Mouse (Mus musculus): ENCODE measurements around the gene Zfhx3. TPM values are rescaled to one million over a fixed set of nuclear protein-coding genes. Genes with fewer than 3 reads are reported as not detected.

Gene Zfhx3
- polyA plus RNA-seq, 1 experiment from 2014 or later = 1.2 TPM

DNA sequence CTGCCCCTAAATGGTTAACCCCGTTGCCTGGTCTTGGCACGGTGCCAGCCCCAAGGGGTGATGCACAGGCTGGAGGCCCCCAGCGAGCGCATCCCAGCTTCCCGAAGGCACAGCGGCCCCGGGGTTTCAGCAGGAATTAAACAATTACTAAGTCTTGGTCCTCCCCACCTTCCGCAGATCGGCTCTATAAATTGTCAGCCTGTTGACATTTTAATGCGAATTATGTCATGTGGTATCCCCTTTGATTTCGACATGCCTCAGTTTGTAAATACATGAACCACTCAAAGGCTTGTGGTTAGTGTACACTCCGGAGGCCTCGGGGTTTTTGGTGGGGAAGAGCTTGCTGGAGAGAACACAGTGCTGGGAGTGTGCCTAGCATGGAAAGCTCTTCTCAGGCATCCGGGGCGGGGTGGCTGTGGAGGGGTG lies 880.4 kb downstream of the Zfhx3 start:
- no peaks in the 10 kb centered on the region for H3K27me3 ChIP-seq (ENCODE audit: control insufficient read depth, insufficient read depth, low read depth, low read length)
- no peak overlapping the region for H3K9ac ChIP-seq (ENCODE audit: low read depth, low read length)
- H3K4me2 ChIP-seq (ENCODE audit: low read depth, low read length) = peak overlapping the region; percentile 17; the same call in 1 of the 2 replicates
- WGBS (ENCODE audit: insufficient replicate concordance) = 35% methylated on average over 15 of the region's 15 CpGs
- peaks cover 20% of the 10 kb centered on the region for H3K4me1 ChIP-seq (ENCODE audit: control insufficient read depth, low read depth, low read length)
- no peaks in the 10 kb centered on the region for H3K36me3 ChIP-seq (ENCODE audit: control insufficient read depth, insufficient read depth)
- no peak overlapping the region for H3K4me3 ChIP-seq (ENCODE audit: low read depth, low read length)
- H3K27ac ChIP-seq (ENCODE audit: low read length) = no peak overlapping the region
- H3K9me3 ChIP-seq (replicated peaks; ENCODE audit: control insufficient read depth, low read length) = no peaks in the 10 kb centered on the region
- peak; percentile 42 for ATAC-seq (ENCODE audit: low read depth)

DNA sequence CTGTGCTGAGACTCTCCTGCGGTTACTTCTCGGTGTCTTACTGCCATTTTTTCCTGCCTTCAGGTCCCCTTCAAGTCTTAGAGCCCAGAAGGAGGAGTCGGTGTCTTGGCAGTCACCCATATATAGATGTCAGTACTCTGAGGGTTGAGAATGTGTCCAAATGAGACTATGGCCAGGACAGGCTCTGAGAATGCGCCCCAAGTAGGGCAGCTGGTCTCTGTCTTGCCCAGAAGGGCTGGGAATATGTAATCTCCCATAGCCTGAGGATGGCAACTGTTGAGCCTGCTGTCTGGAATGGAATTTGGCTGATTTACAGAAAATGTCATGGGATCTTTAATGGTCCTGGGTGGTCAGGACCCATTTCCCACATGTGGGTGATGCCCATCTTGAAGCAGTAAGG lies 881.6 kb downstream of the Zfhx3 start:
- Histone ChIP-seq H3K4me1 (ENCODE audit: control insufficient read depth, low read depth, low read length) (peaks cover 20% of the 10 kb centered on the region), H3K4me2 (ENCODE audit: low read depth, low read length) (no peak overlapping the region), H3K9ac (ENCODE audit: low read depth, low read length) (no peak overlapping the region), H3K27ac (ENCODE audit: low read length) (no peak overlapping the region), H3K36me3 (ENCODE audit: control insufficient read depth, insufficient read depth) (no peaks in the 10 kb centered on the region), H3K9me3 (replicated peaks; ENCODE audit: control insufficient read depth, low read length) (no peaks in the 10 kb centered on the region), H3K4me3 (ENCODE audit: low read depth, low read length) (no peak overlapping the region), H3K27me3 (ENCODE audit: control insufficient read depth, insufficient read depth, low read depth, low read length) (no peaks in the 10 kb centered on the region)
- no peak for ATAC-seq (ENCODE audit: low read depth)
- WGBS (ENCODE audit: insufficient replicate concordance) = 74% methylated on average over 4 of the region's 4 CpGs

DNA sequence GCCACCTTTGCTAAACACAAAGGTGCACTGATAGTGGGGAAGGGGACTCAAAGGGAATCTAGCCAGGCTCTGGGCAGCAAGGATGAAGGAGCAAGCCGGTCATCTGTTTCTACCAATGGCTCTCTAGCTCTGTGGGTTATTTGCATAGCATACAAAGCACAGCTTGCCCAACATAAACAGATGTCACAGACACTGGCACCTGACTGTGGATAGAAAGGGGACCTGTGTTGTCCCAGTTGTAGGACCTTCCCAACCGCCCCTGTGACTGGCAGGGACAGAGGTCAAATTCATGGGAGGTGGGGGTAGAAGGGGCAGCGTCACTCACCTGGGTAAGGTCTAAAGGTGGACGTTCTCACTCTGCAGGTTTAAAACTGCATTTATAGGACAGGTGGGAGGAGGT lies 884.0 kb downstream of the Zfhx3 start:
- Histone ChIP-seq H3K27me3 (ENCODE audit: control insufficient read depth, insufficient read depth, low read depth, low read length) (no peaks in the 10 kb centered on the region), H3K9ac (ENCODE audit: low read depth, low read length) (no peak overlapping the region), H3K4me1 (ENCODE audit: control insufficient read depth, low read depth, low read length) (peaks cover 6% of the 10 kb centered on the region), H3K27ac (ENCODE audit: low read length) (no peak overlapping the region), H3K4me2 (ENCODE audit: low read depth, low read length) (no peak overlapping the region), H3K9me3 (replicated peaks; ENCODE audit: control insufficient read depth, low read length) (no peaks in the 10 kb centered on the region), H3K36me3 (ENCODE audit: control insufficient read depth, insufficient read depth) (no peaks in the 10 kb centered on the region), H3K4me3 (ENCODE audit: low read depth, low read length) (no peak overlapping the region)
- ATAC-seq (ENCODE audit: low read depth) = peak; percentile 40; the same call in 1 of the 2 replicates
- WGBS (ENCODE audit: insufficient replicate concordance) = 63% methylated on average over 4 of the region's 4 CpGs

DNA sequence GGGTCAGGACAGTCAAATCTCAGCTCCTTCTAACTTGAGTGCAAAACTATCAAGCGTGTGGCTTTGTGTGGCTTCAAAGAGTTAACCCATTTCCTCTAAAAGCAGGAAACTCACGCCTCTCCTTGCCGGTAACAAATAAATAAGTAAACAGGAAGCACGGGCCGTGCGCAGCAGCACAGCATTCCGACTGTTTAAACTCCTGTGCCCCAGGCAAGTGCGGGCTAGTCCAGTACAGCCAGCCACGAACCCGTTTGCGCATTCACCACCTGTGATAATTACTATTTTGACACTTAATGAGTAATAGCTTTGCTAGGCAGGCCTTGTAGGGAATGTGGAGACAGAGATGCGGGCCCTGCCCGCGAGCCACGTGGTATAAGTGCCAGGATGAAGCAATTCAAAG lies 885.0 kb downstream of the Zfhx3 start:
- Histone ChIP-seq H3K9me3 (replicated peaks; ENCODE audit: control insufficient read depth, low read length) (no peaks in the 10 kb centered on the region), H3K36me3 (ENCODE audit: control insufficient read depth, insufficient read depth) (no peaks in the 10 kb centered on the region), H3K4me3 (ENCODE audit: low read depth, low read length) (no peak overlapping the region), H3K9ac (ENCODE audit: low read depth, low read length) (no peak overlapping the region), H3K4me1 (ENCODE audit: control insufficient read depth, low read depth, low read length) (peaks cover 4% of the 10 kb centered on the region), H3K27me3 (ENCODE audit: control insufficient read depth, insufficient read depth, low read depth, low read length) (no peaks in the 10 kb centered on the region), H3K4me2 (ENCODE audit: low read depth, low read length) (no peak overlapping the region), H3K27ac (ENCODE audit: low read length) (no peak overlapping the region)
- WGBS (ENCODE audit: insufficient replicate concordance) = 36% methylated on average over 15 of the region's 15 CpGs
- ATAC-seq (ENCODE audit: low read depth) = no peak

DNA sequence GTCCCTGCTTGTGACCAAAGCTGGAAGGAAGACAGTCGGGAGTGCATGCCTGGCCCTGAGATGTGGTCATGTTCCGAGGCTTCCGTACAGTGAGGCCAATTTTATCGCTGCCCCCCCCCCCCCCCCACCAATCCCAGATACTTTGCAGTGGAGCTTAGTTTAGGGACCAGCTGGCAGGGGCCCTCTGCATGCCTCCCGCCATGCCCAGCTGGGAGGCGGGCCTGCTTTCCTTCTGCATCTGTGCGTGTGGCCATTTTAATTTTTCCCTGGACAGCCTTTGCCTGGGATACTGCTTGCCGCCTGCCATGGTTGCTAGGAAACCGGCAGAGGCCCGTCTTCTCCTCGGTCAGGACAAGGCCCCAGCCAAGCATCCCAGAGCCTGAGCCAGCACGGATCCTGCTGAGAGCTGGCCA lies 886.9 kb downstream of the Zfhx3 start:
- H3K9ac ChIP-seq (ENCODE audit: low read depth, low read length) = no peak overlapping the region
- H3K4me3 ChIP-seq (ENCODE audit: low read depth, low read length) = no peak overlapping the region
- H3K4me1 ChIP-seq (ENCODE audit: control insufficient read depth, low read depth, low read length) = no peaks in the 10 kb centered on the region; the same call in 1 of the 2 replicates
- H3K9me3 ChIP-seq (replicated peaks; ENCODE audit: control insufficient read depth, low read length) = no peaks in the 10 kb centered on the region
- H3K36me3 ChIP-seq (ENCODE audit: control insufficient read depth, insufficient read depth) = no peaks in the 10 kb centered on the region
- no peak overlapping the region for H3K4me2 ChIP-seq (ENCODE audit: low read depth, low read length)
- H3K27ac ChIP-seq (ENCODE audit: low read length) = no peak overlapping the region
- no peak for ATAC-seq (ENCODE audit: low read depth)
- 64% methylated on average over 12 of the region's 12 CpGs for WGBS (ENCODE audit: insufficient replicate concordance)
- no peaks in the 10 kb centered on the region for H3K27me3 ChIP-seq (ENCODE audit: control insufficient read depth, insufficient read depth, low read depth, low read length)

DNA sequence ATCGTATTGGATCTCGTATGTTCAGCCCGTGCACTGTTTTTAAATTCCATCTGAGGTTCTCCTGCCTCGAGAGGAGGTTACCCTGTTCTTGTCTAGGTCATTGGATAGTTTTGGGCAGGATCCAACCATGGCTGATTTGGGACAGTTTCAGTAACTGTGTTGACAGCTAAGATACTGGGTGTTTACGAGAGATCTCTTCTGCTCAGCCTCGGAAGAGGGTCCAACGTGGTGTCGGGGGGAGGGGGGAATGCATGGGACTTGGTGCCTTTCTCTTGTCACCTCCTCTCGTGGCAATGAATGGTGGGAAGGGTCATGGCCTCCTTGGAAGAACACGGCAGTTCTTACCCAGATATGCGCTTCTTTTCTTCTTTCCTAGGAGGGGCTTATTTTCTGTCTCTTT lies 892.7 kb downstream of the Zfhx3 start:
- H3K4me1 ChIP-seq (ENCODE audit: control insufficient read depth, low read depth, low read length) = no peaks in the 10 kb centered on the region
- no peaks in the 10 kb centered on the region for H3K27me3 ChIP-seq (ENCODE audit: control insufficient read depth, insufficient read depth, low read depth, low read length)
- H3K4me2 ChIP-seq (ENCODE audit: low read depth, low read length) = no peak overlapping the region
- H3K4me3 ChIP-seq (ENCODE audit: low read depth, low read length) = no peak overlapping the region
- WGBS (ENCODE audit: insufficient replicate concordance) = 73% methylated on average over 11 of the region's 11 CpGs
- no peak overlapping the region for H3K27ac ChIP-seq (ENCODE audit: low read length)
- no peaks in the 10 kb centered on the region for H3K36me3 ChIP-seq (ENCODE audit: control insufficient read depth, insufficient read depth)
- no peak overlapping the region for H3K9ac ChIP-seq (ENCODE audit: low read depth, low read length)
- no peak for ATAC-seq (ENCODE audit: low read depth)
- H3K9me3 ChIP-seq (replicated peaks; ENCODE audit: control insufficient read depth, low read length) = no peaks in the 10 kb centered on the region

DNA sequence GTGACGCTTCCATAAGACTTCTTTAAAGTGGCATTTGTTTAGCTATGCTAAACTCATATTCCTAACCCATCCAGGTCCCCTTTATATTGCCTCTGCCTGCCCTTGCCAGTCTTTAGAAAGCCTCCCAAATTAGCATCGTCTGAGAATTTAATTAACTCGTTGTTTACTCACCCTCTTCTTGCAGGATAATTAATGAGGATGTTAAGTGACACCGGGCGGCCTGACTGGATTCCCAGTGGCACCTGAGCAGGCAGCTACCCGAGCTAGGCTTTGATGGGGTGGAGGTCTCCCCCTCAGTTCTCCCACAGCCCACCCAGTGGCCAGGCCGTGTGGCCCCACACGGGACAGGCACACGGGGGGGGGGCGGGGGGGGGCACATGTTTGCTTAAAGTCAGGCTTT lies 895.3 kb downstream of the Zfhx3 start:
- H3K4me2 ChIP-seq (ENCODE audit: low read depth, low read length) = no peak overlapping the region
- no peak for ATAC-seq (ENCODE audit: low read depth)
- no peak overlapping the region for H3K27ac ChIP-seq (ENCODE audit: low read length)
- no peaks in the 10 kb centered on the region for H3K36me3 ChIP-seq (ENCODE audit: control insufficient read depth, insufficient read depth)
- WGBS (ENCODE audit: insufficient replicate concordance) = 59% methylated on average over 10 of the region's 10 CpGs
- no peaks in the 10 kb centered on the region for H3K27me3 ChIP-seq (ENCODE audit: control insufficient read depth, insufficient read depth, low read depth, low read length)
- no peaks in the 10 kb centered on the region for H3K4me1 ChIP-seq (ENCODE audit: control insufficient read depth, low read depth, low read length)
- H3K9ac ChIP-seq (ENCODE audit: low read depth, low read length) = no peak overlapping the region
- H3K4me3 ChIP-seq (ENCODE audit: low read depth, low read length) = no peak overlapping the region
- no peaks in the 10 kb centered on the region for H3K9me3 ChIP-seq (replicated peaks; ENCODE audit: control insufficient read depth, low read length)

DNA sequence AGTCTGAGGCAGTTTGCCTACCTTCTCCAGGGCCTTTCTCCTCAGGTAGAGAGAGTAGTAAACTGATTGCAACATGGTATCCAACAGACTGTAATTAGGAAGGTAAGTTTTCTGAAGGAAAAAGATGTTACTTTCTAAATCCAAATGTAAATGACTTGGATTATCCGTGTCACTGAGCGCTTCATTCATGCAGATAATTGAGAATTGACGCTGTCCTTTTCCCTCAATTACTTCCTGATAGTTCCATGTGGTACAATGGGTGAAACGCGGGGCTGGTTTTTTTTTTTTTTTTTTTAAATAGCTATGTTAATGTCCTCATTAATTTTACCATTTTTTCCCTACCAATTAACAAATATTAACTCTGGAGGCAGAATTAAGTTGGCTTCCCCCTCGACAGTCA lies 896.3 kb downstream of the Zfhx3 start:
- H3K9ac ChIP-seq (ENCODE audit: low read depth, low read length) = no peak overlapping the region
- H3K27me3 ChIP-seq (ENCODE audit: control insufficient read depth, insufficient read depth, low read depth, low read length) = no peaks in the 10 kb centered on the region

DNA sequence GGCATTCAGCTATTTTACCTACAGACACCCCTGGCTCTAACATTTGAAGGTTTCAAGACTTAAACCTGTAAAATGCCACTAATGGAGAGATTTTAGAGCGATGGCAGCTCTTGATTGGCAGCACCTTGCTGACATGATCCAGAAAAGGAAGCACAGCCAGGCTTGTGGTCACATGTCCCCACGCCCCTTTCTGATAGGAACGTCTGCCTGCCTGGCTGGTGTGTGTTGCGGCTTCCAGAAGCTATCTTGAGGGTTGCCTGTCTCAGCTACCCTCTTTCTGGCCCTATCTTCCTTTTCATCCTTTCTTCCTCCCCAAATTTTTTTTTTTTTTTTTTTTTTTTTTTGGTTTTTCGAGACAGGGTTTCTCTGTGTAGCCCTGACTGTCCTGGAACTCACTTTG lies 899.9 kb downstream of the Zfhx3 start:
- no peaks in the 10 kb centered on the region for H3K36me3 ChIP-seq (ENCODE audit: control insufficient read depth, insufficient read depth)
- 24% methylated on average over 4 of the region's 5 CpGs for WGBS (ENCODE audit: insufficient replicate concordance)
- H3K9ac ChIP-seq (ENCODE audit: low read depth, low read length) = no peak overlapping the region
- H3K27ac ChIP-seq (ENCODE audit: low read length) = no peak overlapping the region
- ATAC-seq (ENCODE audit: low read depth) = peak; percentile 30; the same call in 1 of the 2 replicates
- no peak overlapping the region for H3K4me3 ChIP-seq (ENCODE audit: low read depth, low read length)
- H3K4me1 ChIP-seq (ENCODE audit: control insufficient read depth, low read depth, low read length) = no peaks in the 10 kb centered on the region
- no peaks in the 10 kb centered on the region for H3K9me3 ChIP-seq (replicated peaks; ENCODE audit: control insufficient read depth, low read length)
- no peak overlapping the region for H3K4me2 ChIP-seq (ENCODE audit: low read depth, low read length)
- H3K27me3 ChIP-seq (ENCODE audit: control insufficient read depth, insufficient read depth, low read depth, low read length) = no peaks in the 10 kb centered on the region

More for the DNA sequence above, 896.3 kb downstream of the Zfhx3 start:
- no peak for ATAC-seq (ENCODE audit: low read depth)
- H3K4me3 ChIP-seq (ENCODE audit: low read depth, low read length) = no peak overlapping the region
- no peaks in the 10 kb centered on the region for H3K36me3 ChIP-seq (ENCODE audit: control insufficient read depth, insufficient read depth)
- H3K9me3 ChIP-seq (replicated peaks; ENCODE audit: control insufficient read depth, low read length) = no peaks in the 10 kb centered on the region
- H3K4me2 ChIP-seq (ENCODE audit: low read depth, low read length) = no peak overlapping the region
- 75% methylated on average over 6 of the region's 6 CpGs for WGBS (ENCODE audit: insufficient replicate concordance)
- no peaks in the 10 kb centered on the region for H3K4me1 ChIP-seq (ENCODE audit: control insufficient read depth, low read depth, low read length)
- H3K27ac ChIP-seq (ENCODE audit: low read length) = no peak overlapping the region
